Mouse (Mus musculus) liver, postnatal 0 days (tissue): ENCODE measurements around the gene Ubqln3. TPM values are rescaled to one million over a fixed set of nuclear protein-coding genes. Genes with fewer than 3 reads are reported as not detected.

ENCODE experiments used
- ATAC-seq: fragments of 200-750 bp; cut with Nextera tagmentation; 2 replicates; pipeline ENCODE4 v1.8.0; 2017; ENCODE audit warnings: mild to moderate bottlenecking, moderate library complexity
- DNase-seq: peaks from one replicate; pipeline ENCODE4 v3.0.0-alpha.2; 2016
- H3K27ac ChIP-seq: fragments of 300-500 bp; sonication (generic); 2 replicates; pipeline ENCODE4 v1.5.1; 2014; ENCODE audit warnings: antibody characterized with exemption, moderate library complexity, mild to moderate bottlenecking, low read depth
- H3K27me3 ChIP-seq: fragments of 300-500 bp; sonication (generic); 2 replicates; pipeline ENCODE4 v1.6.1; 2014; ENCODE audit warnings: low read length, control low read depth, mixed read lengths; ENCODE audit not compliant: insufficient read depth
- H3K36me3 ChIP-seq: fragments of 300-500 bp; sonication (generic); replicated peaks from 2 replicates; pipeline ENCODE4 v1.6.1; 2014; ENCODE audit warnings: mild to moderate bottlenecking, control low read depth, low read length, moderate library complexity, mixed read lengths; ENCODE audit not compliant: insufficient read depth
- H3K4me1 ChIP-seq: fragments of 300-500 bp; sonication (generic); 2 replicates; pipeline ENCODE4 v1.6.1; 2014; ENCODE audit warnings: antibody characterized with exemption, mild to moderate bottlenecking, control low read depth; ENCODE audit not compliant: insufficient read depth
- H3K4me2 ChIP-seq: fragments of 300-500 bp; sonication (generic); 2 replicates; pipeline ENCODE4 v1.6.1; 2014; ENCODE audit warnings: low read depth, mild to moderate bottlenecking, low read length, moderate library complexity, mixed read lengths
- H3K4me3 ChIP-seq: fragments of 300-500 bp; sonication (generic); 2 replicates; pipeline ENCODE4 v1.5.1; 2014; ENCODE audit warnings: low read depth, low read length
- H3K9ac ChIP-seq: fragments of 300-500 bp; sonication (generic); replicated peaks from 2 replicates; pipeline ENCODE4 v1.6.1; 2014; ENCODE audit warnings: mild to moderate bottlenecking, moderate library complexity
- H3K9me3 ChIP-seq: fragments of 300-500 bp; sonication (generic); 2 replicates; pipeline ENCODE4 v1.6.1; 2016; ENCODE audit warnings: mild to moderate bottlenecking, control low read depth, low read length, mixed read lengths
- CTCF ChIP-seq: sonication (generic); IDR thresholded peaks from 2 replicates; pipeline ENCODE4 v1.5.1; 2016; ENCODE audit warnings: antibody characterized with exemption, low read depth
- EP300 ChIP-seq: IDR thresholded peaks from 2 replicates; pipeline ENCODE4 v1.6.1; 2016; ENCODE audit warnings: antibody characterized with exemption, low read depth, mild to moderate bottlenecking
- WGBS: fragments of 180-500 bp; shearing (Covaris S2); extraction: QIAGEN DNeasy Blood & Tissue Kit; methylation state at CpG from one replicate; pipeline ENCODE4 v1.1.7; 2014; ENCODE audit not compliant: insufficient replicate concordance; 5-methylcytosine and 5-hydroxymethylcytosine counted together
- polyA plus RNA-seq: library from polyadenylated mRNA; unstranded; fragments of >200 nt; fragmentation: Nextera tagmentation; extraction: Ambion mirVana; gene quantifications from 2 replicates; pipeline ENCODE4 v1.2.1, GENCODE M21; 2015

The Ubqln3 gene
- polyA plus RNA-seq, 1 experiment from 2014 or later: not detected

DNA sequence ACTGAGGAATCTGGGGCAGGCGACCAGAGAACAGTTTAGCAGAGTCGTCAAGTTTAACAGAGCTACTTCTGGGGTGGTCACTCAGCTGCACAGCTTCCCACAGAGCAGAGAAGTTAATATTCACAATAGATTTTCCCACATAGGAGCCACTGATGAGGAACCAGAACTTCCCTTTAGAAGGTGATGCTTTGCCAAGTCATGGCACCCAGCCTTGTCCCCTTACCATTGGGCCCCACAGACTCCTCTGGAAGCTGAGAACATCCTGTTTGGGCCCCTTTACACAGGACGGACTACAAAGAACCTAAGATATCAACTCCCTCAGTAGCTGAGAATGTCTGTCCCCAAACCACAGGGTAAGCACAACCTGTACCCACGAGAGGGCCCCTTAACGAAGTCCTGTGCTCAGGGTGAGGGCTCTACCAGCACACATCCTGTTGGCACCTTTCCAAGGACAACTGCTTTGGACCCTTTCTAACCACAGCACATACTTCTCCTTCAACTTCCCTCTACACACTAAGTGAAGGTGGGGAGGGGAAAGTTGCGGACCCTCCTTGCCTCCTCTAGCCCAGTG is 26.6 kb upstream of the Ubqln3 start:
- DNase-seq (peak; percentile 24), ATAC-seq (peak; percentile 78)
- no peak overlapping the region for H3K27ac ChIP-seq
- WGBS: 25% methylated on average over 6 of the region's 6 CpGs
- no peak overlapping the region for H3K4me2 ChIP-seq
- no peak overlapping the region for H3K9ac ChIP-seq
- no peaks in the 10 kb centered on the region for H3K36me3 ChIP-seq
- TF ChIP-seq EP300: peak; percentile 58; the same call in 1 of the 2 replicates
- TF ChIP-seq CTCF: no peak
- no peaks in the 10 kb centered on the region for H3K27me3 ChIP-seq
- no peak overlapping the region for H3K4me3 ChIP-seq
- H3K4me1 ChIP-seq: no peaks in the 10 kb centered on the region; the same call in 1 of the 2 replicates
- no peaks in the 10 kb centered on the region for H3K9me3 ChIP-seq

DNA sequence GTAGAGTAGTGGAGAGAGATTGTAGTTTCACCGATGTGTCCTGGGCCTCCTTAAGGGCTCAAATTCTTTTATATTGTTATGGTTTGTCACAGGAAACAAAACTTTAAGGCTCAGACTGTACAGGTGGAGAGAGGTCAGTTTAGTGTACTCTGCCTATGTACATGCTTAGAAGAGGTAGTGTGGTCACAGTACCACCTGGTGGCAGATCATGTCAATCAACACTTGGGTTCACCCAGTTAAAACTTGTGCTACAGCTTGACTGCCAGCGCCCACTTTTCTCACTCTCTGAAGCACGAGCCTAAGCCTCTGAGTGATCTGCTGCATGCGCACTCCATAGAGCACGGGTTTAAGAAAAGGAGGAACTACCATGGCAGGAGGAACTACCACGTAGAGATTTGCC is 24.0 kb upstream of the Ubqln3 start:
- Histone ChIP-seq H3K4me3 (no peak overlapping the region), H3K9me3 (no peaks in the 10 kb centered on the region), H3K4me1 (no peaks in the 10 kb centered on the region; the same call in 1 of the 2 replicates), H3K27me3 (no peaks in the 10 kb centered on the region), H3K4me2 (no peak overlapping the region), H3K27ac (no peak overlapping the region), H3K36me3 (no peaks in the 10 kb centered on the region), H3K9ac (no peak overlapping the region)
- peak; percentile 36 for TF ChIP-seq CTCF
- no peak for TF ChIP-seq EP300
- WGBS: 34% methylated on average over 6 of the region's 6 CpGs
- ATAC-seq: no peak
- DNase-seq: no peak

GRCm38 (mm10) chr7:104150456-104150855 is 7.4 kb upstream of the Ubqln3 start, which contains the start of gene Ubqlnl:
Ubqlnl (minus strand) TSS chr7:104150556.
- no peak for DNase-seq
- no peaks in the 10 kb centered on the region for H3K27me3 ChIP-seq
- WGBS: 78% methylated on average over 2 of the region's 2 CpGs

GRCm38 (mm10) chr7:104137305-104137704 is 5.8 kb downstream of the Ubqln3 start, which contains the start of gene Olfr643:
Olfr643 (minus strand) TSS chr7:104137405.
- Histone ChIP-seq H3K36me3 (no peaks in the 10 kb centered on the region), H3K27ac (no peak within 1 kb of the TSS), H3K27me3 (no peaks in the 10 kb centered on the region), H3K4me1 (no peaks in the 10 kb centered on the region), H3K4me3 (no peak within 1 kb of the TSS), H3K9me3 (no peaks in the 10 kb centered on the region), H3K4me2 (no peak within 1 kb of the TSS), H3K9ac (no peak within 1 kb of the TSS)
- TF ChIP-seq EP300 (no peak), CTCF (no peak)
- DNase-seq (no peak), ATAC-seq (no peak)
- WGBS: 75% methylated on average over 5 of the region's 5 CpGs

More at GRCm38 (mm10) chr7:104150456-104150855, 7.4 kb upstream of the Ubqln3 start, which contains the start of gene Ubqlnl:
- no peaks in the 10 kb centered on the region for H3K4me1 ChIP-seq
- no peaks in the 10 kb centered on the region for H3K9me3 ChIP-seq
- no peak within 1 kb of the TSS for H3K4me2 ChIP-seq
- H3K4me3 ChIP-seq: no peak within 1 kb of the TSS
- no peak within 1 kb of the TSS for H3K27ac ChIP-seq
- TF ChIP-seq EP300 (no peak), CTCF (no peak)
- H3K9ac ChIP-seq: no peak within 1 kb of the TSS
- no peaks in the 10 kb centered on the region for H3K36me3 ChIP-seq
- no peak for ATAC-seq

- Histone ChIP-seq H3K4me2 (no peak within 1 kb of the TSS), H3K4me3 (no peak within 1 kb of the TSS), H3K4me1 (no peaks in the 10 kb centered on the region), H3K9ac (no peak within 1 kb of the TSS), H3K9me3 (no peaks in the 10 kb centered on the region), H3K36me3 (no peaks in the 10 kb centered on the region), H3K27me3 (no peaks in the 10 kb centered on the region), H3K27ac (no peak within 1 kb of the TSS)
- no peak for TF ChIP-seq EP300
- TF ChIP-seq CTCF: no peak
- no peak for ATAC-seq
- 80% methylated on average over 5 of the region's 5 CpGs for WGBS
- no peak for DNase-seq
Observed at GRCm38 (mm10) chr7:104129726-104130125, 13.4 kb downstream of the Ubqln3 start, which contains the start of gene Ubqln5. Ubqln5 (minus strand) TSS chr7:104129826.

GRCm38 (mm10) chr7:104104757-104104972 is 38.4 kb downstream of the Ubqln3 start, which contains the start of gene Olfr646:
Olfr646 (plus strand) TSS chr7:104104873.
- TF ChIP-seq CTCF (no peak), EP300 (no peak)
- Histone ChIP-seq H3K4me1 (no peaks in the 10 kb centered on the region), H3K4me3 (no peak within 1 kb of the TSS), H3K4me2 (no peak within 1 kb of the TSS), H3K9ac (no peak within 1 kb of the TSS), H3K36me3 (no peaks in the 10 kb centered on the region), H3K9me3 (no peaks in the 10 kb centered on the region), H3K27me3 (no peaks in the 10 kb centered on the region), H3K27ac (no peak within 1 kb of the TSS)
- DNase-seq: no peak
- no peak for ATAC-seq
